Comparison of ENCODE assay signal across 24 mouse cellular contexts in genomic region chr15:102984521-102984920, GRCm38 (mm10). TPM values are rescaled to one million over a fixed set of nuclear protein-coding genes. Genes with fewer than 3 reads are reported as not detected.
DNase-seq lines count a peak whose midpoint lies in the region; ATAC-seq and TF ChIP-seq lines count a peak whose summit lies in the region.
"Had no signal": no experiment of that assay in that cellular context is flagged by ENCODE, and none has a peak within 500 bp of the region (broad histone marks: within the 10 kb centered on the region; RNA-seq: fewer than 3 reads in every experiment).

No protein-coding gene starts in this region.

- H3K9me3 ChIP-seq in kidney, embryonic 14.5 days (ENCODE audit: control insufficient read depth, low read length), result no peaks in the 10 kb centered on the region
- H3K9me3 ChIP-seq in neural tube, embryonic 13.5 days, result no peaks in the 10 kb centered on the region
- H3K9me3 ChIP-seq in hindbrain, embryonic 10.5 days, result no peaks in the 10 kb centered on the region
- H3K9me3 ChIP-seq: embryonic facial prominence, embryonic 15.5 days; forebrain, embryonic 15.5 days; heart, embryonic 13.5 days; hindbrain, embryonic 12.5 days had no signal

- peak overlapping the region; percentile 99; the same call in 1 of the 2 replicates for H3K9ac ChIP-seq in kidney, embryonic 14.5 days (ENCODE audit: low read depth, low read length)
- peak overlapping the region; percentile 100 for H3K9ac ChIP-seq in neural tube, embryonic 13.5 days
- H3K9ac ChIP-seq: embryonic facial prominence, embryonic 15.5 days; forebrain, embryonic 15.5 days; heart, embryonic 13.5 days; hindbrain, embryonic 12.5 days had no signal

- TF ChIP-seq CTCF in kidney, adult 2 months (conservative IDR thresholded peaks at IDR 0.05; ENCODE audit: insufficient read depth, insufficient read length, low read depth, low read length), result no peak
- TF ChIP-seq CTCF in embryonic fibroblast, embryonic 13.5 days (IDR thresholded peaks at IDR 0.05; ENCODE audit: borderline replicate concordance, insufficient read depth, low read length), result no peak

- no peak for DNase-seq in kidney, adult 11 months
- DNase-seq in kidney, postnatal 4 days, result peak; percentile 44 to 60
- no peak for DNase-seq in kidney, adult 2 months
- no peak for DNase-seq in hindbrain, embryonic 10.5 days (ENCODE audit: low spot score)
- DNase-seq in testis, postnatal 10 days (ENCODE audit: low spot score), result no peak
- DNase-seq: adrenal gland, adult 2 months; adrenal gland, postnatal 25 days; cerebellum, adult 18-20 months; cerebellum, adult 9-11 months; cerebellum, postnatal 36 days; gastrocnemius, postnatal 25 days; heart, adult 11 months; heart, postnatal 36 days had no signal

- no peak for TF ChIP-seq POLR2A in kidney, adult 2 months (IDR thresholded peaks at IDR 0.05; ENCODE audit: low read depth, low read length)
- TF ChIP-seq POLR2A in embryonic fibroblast, embryonic 13.5 days (IDR thresholded peaks at IDR 0.05; ENCODE audit: low read depth, low read length), result no peak

- peaks cover 58% of the 10 kb centered on the region for H3K4me1 ChIP-seq in kidney, embryonic 14.5 days (ENCODE audit: control insufficient read depth, insufficient read depth, low read length)
- H3K4me1 ChIP-seq in kidney, adult 2 months (ENCODE audit: control insufficient read depth, insufficient read depth, low read length), result peaks cover 2% of the 10 kb centered on the region; the same call in 1 of the 2 replicates
- no peaks in the 10 kb centered on the region for H3K4me1 ChIP-seq in embryonic fibroblast, embryonic 13.5 days (ENCODE audit: control insufficient read depth, insufficient read depth, low read length)
- H3K4me1 ChIP-seq in neural tube, embryonic 13.5 days (replicated peaks), result peaks cover 79% of the 10 kb centered on the region
- peaks cover 10% of the 10 kb centered on the region for H3K4me1 ChIP-seq in hindbrain, embryonic 10.5 days (replicated peaks)

- peaks cover 34% of the 10 kb centered on the region; the same call in 1 of the 2 replicates for H3K27me3 ChIP-seq in kidney, embryonic 14.5 days (ENCODE audit: control insufficient read depth, insufficient read depth, low read length)
- no peaks in the 10 kb centered on the region for H3K27me3 ChIP-seq in kidney, adult 2 months (replicated peaks; ENCODE audit: control insufficient read depth, insufficient read depth, low read length)
- H3K27me3 ChIP-seq in neural tube, embryonic 13.5 days, result peaks cover 17% of the 10 kb centered on the region
- peaks cover 100% of the 10 kb centered on the region for H3K27me3 ChIP-seq in hindbrain, embryonic 10.5 days (ENCODE audit: insufficient read depth, poor library complexity, severe bottlenecking)

- H3K36me3 ChIP-seq in kidney, embryonic 14.5 days (ENCODE audit: control insufficient read depth, insufficient read depth, low read length), result no peaks in the 10 kb centered on the region; the same call in 1 of the 2 replicates
- no peaks in the 10 kb centered on the region for H3K36me3 ChIP-seq in kidney, adult 2 months (ENCODE audit: control insufficient read depth, insufficient read depth, low read length)
- H3K36me3 ChIP-seq in neural tube, embryonic 13.5 days, result no peaks in the 10 kb centered on the region
- H3K36me3 ChIP-seq in hindbrain, embryonic 10.5 days, result no peaks in the 10 kb centered on the region
- H3K36me3 ChIP-seq: embryonic facial prominence, embryonic 15.5 days; forebrain, embryonic 15.5 days; heart, embryonic 13.5 days; hindbrain, embryonic 12.5 days had no signal

- peak overlapping the region; percentile 67 for H3K27ac ChIP-seq in kidney, embryonic 14.5 days (ENCODE audit: low read depth, low read length)
- H3K27ac ChIP-seq in kidney, adult 2 months (ENCODE audit: insufficient read depth, low read depth, low read length), result no peak overlapping the region
- peak overlapping the region; percentile 31; the same call in 1 of the 2 replicates for H3K27ac ChIP-seq in embryonic fibroblast, embryonic 13.5 days (ENCODE audit: insufficient read depth, low read length)
- H3K27ac ChIP-seq in neural tube, embryonic 13.5 days (replicated peaks), result peak overlapping the region; percentile 99
- no peak overlapping the region for H3K27ac ChIP-seq in hindbrain, embryonic 10.5 days
- H3K27ac ChIP-seq: embryonic facial prominence, embryonic 15.5 days; forebrain, embryonic 15.5 days; heart, embryonic 13.5 days; hindbrain, embryonic 12.5 days had no signal

- H3K4me3 ChIP-seq in kidney, embryonic 14.5 days (ENCODE audit: low read length), result peak overlapping the region; percentile 77; the same call in 1 of the 2 replicates
- H3K4me3 ChIP-seq in kidney, adult 2 months (ENCODE audit: insufficient read depth, low read depth, low read length), result no peak overlapping the region
- no peak overlapping the region; the same call in 1 of the 2 replicates for H3K4me3 ChIP-seq in embryonic fibroblast, embryonic 13.5 days (ENCODE audit: insufficient read depth, low read length)
- H3K4me3 ChIP-seq in neural tube, embryonic 13.5 days, result peak overlapping the region; percentile 90
- no peak overlapping the region for H3K4me3 ChIP-seq in hindbrain, embryonic 10.5 days
- H3K4me3 ChIP-seq: embryonic facial prominence, embryonic 15.5 days; forebrain, embryonic 15.5 days; heart, embryonic 13.5 days; hindbrain, embryonic 12.5 days had no signal

- peak overlapping the region; percentile 89; the same call in 1 of the 2 replicates for H3K4me2 ChIP-seq in kidney, embryonic 14.5 days (replicated peaks; ENCODE audit: low read depth, low read length)
- peak overlapping the region; percentile 91 for H3K4me2 ChIP-seq in neural tube, embryonic 13.5 days
- H3K4me2 ChIP-seq: embryonic facial prominence, embryonic 15.5 days; forebrain, embryonic 15.5 days; heart, embryonic 13.5 days; hindbrain, embryonic 12.5 days had no signal

- ATAC-seq in kidney, embryonic 14.5 days (ENCODE audit: low FRiP score, low TSS enrichment), result no peak
- no peak for ATAC-seq in neural tube, embryonic 13.5 days (ENCODE audit: low read depth)
- ATAC-seq: forebrain, embryonic 15.5 days; hindbrain, embryonic 16.5 days had no signal

- 11% methylated on average over 10 of the region's 10 CpGs for WGBS in kidney, embryonic 14.5 days
- WGBS in kidney, adult 2 months, result 42% methylated on average over 10 of the region's 10 CpGs
- 2% methylated on average over 10 of the region's 10 CpGs for WGBS in neural tube, embryonic 13.5 days
- 1% methylated on average over 10 of the region's 10 CpGs for WGBS in hindbrain, embryonic 10.5 days

RNA-seq across cellular contexts. Expression of gene Hoxc8, which starts 5.9 kb away (rescaled TPM):
- 12.6 and 13.8 TPM in 2 replicates for polyA plus RNA-seq in kidney, embryonic 14.5 days (2014; fragmentation: Nextera tagmentation; extraction: Ambion mirVana)
- 3.4 and 4.0 TPM in 2 replicates for polyA plus RNA-seq in kidney, adult 2 months (2012; rRNA removed)
- 28.5 and 45.5 TPM in 2 replicates for polyA plus RNA-seq in embryonic fibroblast, embryonic 13.5 days (2011; ENCODE audit: insufficient read length, low read depth, missing spikeins)
- polyA plus RNA-seq in neural tube, embryonic 13.5 days (2015; fragmentation: Nextera tagmentation; extraction: Ambion mirVana), result 75.8 and 85.5 TPM in 2 replicates
- not detected in 2 replicates for polyA plus RNA-seq in hindbrain, embryonic 10.5 days (2016; fragmentation: Nextera tagmentation; extraction: Ambion mirVana)
- polyA plus RNA-seq: embryonic facial prominence, embryonic 11.5 days; embryonic facial prominence, embryonic 15.5 days; forebrain, embryonic 11.5 days; forebrain, embryonic 15.5 days; heart, embryonic 13.5 days; heart, postnatal 0 days; hindbrain, embryonic 12.5 days had no signal

RNA-seq across cellular contexts. Expression of gene Hoxc9, which starts 8.3 kb away (rescaled TPM):
- 10.3 and 10.7 TPM in 2 replicates for polyA plus RNA-seq in kidney, embryonic 14.5 days (2014; fragmentation: Nextera tagmentation; extraction: Ambion mirVana)
- polyA plus RNA-seq in kidney, adult 2 months (2012; rRNA removed), result 5.5 and 7.3 TPM in 2 replicates
- polyA plus RNA-seq in embryonic fibroblast, embryonic 13.5 days (2011; ENCODE audit: insufficient read length, low read depth, missing spikeins), result 4.9 and 6.2 TPM in 2 replicates
- polyA plus RNA-seq in neural tube, embryonic 13.5 days (2015; fragmentation: Nextera tagmentation; extraction: Ambion mirVana), result 40.9 and 43.4 TPM in 2 replicates
- polyA plus RNA-seq in hindbrain, embryonic 10.5 days (2016; fragmentation: Nextera tagmentation; extraction: Ambion mirVana), result not detected in 2 replicates
- polyA plus RNA-seq: embryonic facial prominence, embryonic 11.5 days; embryonic facial prominence, embryonic 15.5 days; forebrain, embryonic 11.5 days; forebrain, embryonic 15.5 days; heart, embryonic 13.5 days; heart, postnatal 0 days; hindbrain, embryonic 12.5 days had no signal

RNA-seq across cellular contexts. Expression of gene Hoxc6, which starts 13.5 kb away (rescaled TPM):
- polyA plus RNA-seq in kidney, embryonic 14.5 days (2014; fragmentation: Nextera tagmentation; extraction: Ambion mirVana), result 12.3 and 16.1 TPM in 2 replicates
- 24.7 and 25.4 TPM in 2 replicates for polyA plus RNA-seq in kidney, adult 2 months (2012; rRNA removed)
- 42.6 and 61.8 TPM in 2 replicates for polyA plus RNA-seq in embryonic fibroblast, embryonic 13.5 days (2011; ENCODE audit: insufficient read length, low read depth, missing spikeins)
- polyA plus RNA-seq in neural tube, embryonic 13.5 days (2015; fragmentation: Nextera tagmentation; extraction: Ambion mirVana), result 46.8 and 51.1 TPM in 2 replicates
- not detected in 2 replicates for polyA plus RNA-seq in hindbrain, embryonic 10.5 days (2016; fragmentation: Nextera tagmentation; extraction: Ambion mirVana)
- polyA plus RNA-seq: forebrain, embryonic 11.5 days; forebrain, embryonic 15.5 days; heart, postnatal 0 days had no signal

RNA-seq across cellular contexts. Expression of gene Hoxc5, which starts 17.3 kb away (rescaled TPM):
- polyA plus RNA-seq in kidney, embryonic 14.5 days (2014; fragmentation: Nextera tagmentation; extraction: Ambion mirVana), result 5.1 and 5.8 TPM in 2 replicates
- polyA plus RNA-seq in kidney, adult 2 months (2012; rRNA removed), result 4.0 and 4.1 TPM in 2 replicates
- 7.6 and 11.0 TPM in 2 replicates for polyA plus RNA-seq in embryonic fibroblast, embryonic 13.5 days (2011; ENCODE audit: insufficient read length, low read depth, missing spikeins)
- polyA plus RNA-seq in neural tube, embryonic 13.5 days (2015; fragmentation: Nextera tagmentation; extraction: Ambion mirVana), result 18.8 and 32.2 TPM in 2 replicates
- 0.37 and 10.8 TPM in 2 replicates for polyA plus RNA-seq in hindbrain, embryonic 10.5 days (2016; fragmentation: Nextera tagmentation; extraction: Ambion mirVana)
- polyA plus RNA-seq: forebrain, embryonic 11.5 days; forebrain, embryonic 15.5 days; heart, postnatal 0 days had no signal

RNA-seq across cellular contexts. Expression of gene Hoxc10, which starts 17.9 kb away (rescaled TPM):
- 62.9 and 64.5 TPM in 2 replicates for polyA plus RNA-seq in kidney, embryonic 14.5 days (2014; fragmentation: Nextera tagmentation; extraction: Ambion mirVana)
- polyA plus RNA-seq in kidney, adult 2 months (2012; rRNA removed), result 16.4 and 16.7 TPM in 2 replicates
- polyA plus RNA-seq in embryonic fibroblast, embryonic 13.5 days (2011; ENCODE audit: insufficient read length, low read depth, missing spikeins), result 7.3 and 16.6 TPM in 2 replicates
- 58.5 and 92.4 TPM in 2 replicates for polyA plus RNA-seq in neural tube, embryonic 13.5 days (2015; fragmentation: Nextera tagmentation; extraction: Ambion mirVana)
- polyA plus RNA-seq in hindbrain, embryonic 10.5 days (2016; fragmentation: Nextera tagmentation; extraction: Ambion mirVana), result not detected in 2 replicates
- polyA plus RNA-seq: adrenal gland, adult 2 months; embryonic facial prominence, embryonic 11.5 days; embryonic facial prominence, embryonic 15.5 days; forebrain, embryonic 11.5 days; forebrain, embryonic 15.5 days; heart, embryonic 13.5 days; heart, postnatal 0 days; hindbrain, embryonic 12.5 days; hindbrain, embryonic 16.5 days had no signal

Comparison
In these comparisons a context has a peak if more than half of its experiments do, and no peak if none do; other contexts are left out.
1. H3K27ac ChIP-seq: peak in kidney, embryonic 14.5 days (single experiment), embryonic fibroblast, embryonic 13.5 days (single experiment) and neural tube, embryonic 13.5 days (single experiment); none in kidney, adult 2 months (single experiment) and hindbrain, embryonic 10.5 days (single experiment).
2. H3K4me3 ChIP-seq: peak in kidney, embryonic 14.5 days (single experiment) and neural tube, embryonic 13.5 days (single experiment); none in kidney, adult 2 months (single experiment), embryonic fibroblast, embryonic 13.5 days (single experiment) and hindbrain, embryonic 10.5 days (single experiment).
3. DNase-seq: peak in kidney, postnatal 4 days (2 of 2); none in kidney, adult 11 months (single experiment), kidney, adult 2 months (single experiment), hindbrain, embryonic 10.5 days (single experiment) and testis, postnatal 10 days (single experiment).
4. RNA of gene Hoxc6, which starts 13.5 kb away (polyA plus RNA-seq): 46.8 to 51.1 TPM in neural tube, embryonic 13.5 days, 42.6 to 61.8 TPM in embryonic fibroblast, embryonic 13.5 days, 24.7 to 25.4 TPM in kidney, adult 2 months and 12.3 to 16.1 TPM in kidney, embryonic 14.5 days; not detected in hindbrain, embryonic 10.5 days; every median in the first group is over 10 times any median in the second.